In genomic region chr10:81106113-81106721, GRCm38 (mm10) we compare ENCODE assay signal across 1 mouse cellular context.
TF ChIP-seq lines count a peak whose summit lies in the region.

No protein-coding gene starts in this region.

TF ChIP-seq in C2C12, 6 proteins besides CTCF, POLR2A, EP300 and RAD21:
- TF ChIP-seq FOSL1 (IDR thresholded peaks at IDR 0.05; ENCODE audit: insufficient read depth, low read length, poor library complexity, severe bottlenecking) (no peak), MYOD1 (IDR thresholded peaks at IDR 0.05; ENCODE audit: control insufficient read depth, insufficient read length, low read depth) (no peak), USF1 (IDR thresholded peaks at IDR 0.05; ENCODE audit: low read depth) (peak; percentile 69), MAX (IDR thresholded peaks at IDR 0.05) (no peak), CEBPB (IDR thresholded peaks at IDR 0.05; ENCODE audit: low read depth) (no peak), MYOG (IDR thresholded peaks at IDR 0.05; ENCODE audit: control insufficient read depth, extremely low read depth, insufficient read length) (no peak)
